Mouse (Mus musculus): ENCODE measurements around the gene Phactr4.

GRCm38 (mm10) chr4:132444516-132444915 is 22.2 kb upstream of the Phactr4 start:
- no peak for TF ChIP-seq CTCF (IDR thresholded peaks at IDR 0.05)
- no peak for TF ChIP-seq EP300 (IDR thresholded peaks at IDR 0.05; ENCODE audit: insufficient read depth, low read depth, low read length)
- no peak for TF ChIP-seq POLR2A (IDR thresholded peaks at IDR 0.05; ENCODE audit: insufficient read depth, low read depth, low read length)
